Mouse (Mus musculus) liver, adult (tissue): ENCODE results near the gene Nme4.

Experiments
- GATA4 ChIP-seq: IDR thresholded peaks from 2 replicates; pipeline ENCODE4 v1.6.1; 2014; ENCODE audit warnings: mild to moderate bottlenecking, low read length; ENCODE audit not compliant: insufficient replicate concordance

Nme4 gene

GRCm38 (mm10) chr17:26054133-26054845 lies 41.1 kb downstream of the Nme4 start:
- TF ChIP-seq GATA4, result no peak

- no peak for TF ChIP-seq GATA4
Measured at GRCm38 (mm10) chr17:26052706-26053105, 42.7 kb downstream of the Nme4 start.

GRCm38 (mm10) chr17:26052074-26052473 lies 43.3 kb downstream of the Nme4 start:
- TF ChIP-seq GATA4, result 0 out of 2 replicates have a peak, but pooled peaks have one; percentile 63

- TF ChIP-seq GATA4, result no peak
Measured at GRCm38 (mm10) chr17:26048118-26048517, 47.3 kb downstream of the Nme4 start.

- no peak for TF ChIP-seq GATA4
Measured at GRCm38 (mm10) chr17:26046253-26046997, 49.0 kb downstream of the Nme4 start.

- no peak for TF ChIP-seq GATA4
Measured at GRCm38 (mm10) chr17:26045285-26045684, 50.1 kb downstream of the Nme4 start.

GRCm38 (mm10) chr17:26043249-26043636 lies 52.2 kb downstream of the Nme4 start:
- TF ChIP-seq GATA4, result no peak

GRCm38 (mm10) chr17:26042599-26043248 lies 52.7 kb downstream of the Nme4 start:
- no peak for TF ChIP-seq GATA4
